Mouse (Mus musculus) MEL (cell line): ENCODE measurements at regions not wholly inside any gene's neighbourhood (a gene's known extent, or its start where the extent isn't known, plus 50 kb on each side); places are given as distances from the start of the nearest gene placed in this dataset.

Experiments
- CTCF ChIP-seq, 3 experiments: IDR thresholded peaks in 2 of 3; conservative IDR thresholded peaks in 1 of 3; 2 replicates each; pipeline ENCODE4 v1.5.1; 2011 to 2012; ENCODE audit warnings: low read length in 3 of 3, low read depth in 2 of 3, mild to moderate bottlenecking in 2 of 3, improper control_type of control experiment in 1 of 3, inconsistent platforms in 1 of 3, mixed read lengths in 1 of 3, moderate library complexity in 1 of 3; ENCODE audit not compliant: control insufficient read depth in 1 of 3, insufficient read depth in 1 of 3, poor library complexity in 1 of 3, severe bottlenecking in 1 of 3
- EP300 ChIP-seq, 2 experiments: IDR thresholded peaks; 2 replicates each; pipeline ENCODE4 v1.6.1; 2011; ENCODE audit warnings: improper control_type of control experiment in 2 of 2, low read length in 2 of 2, low read depth in 1 of 2, mild to moderate bottlenecking in 1 of 2
- HCFC1 ChIP-seq: IDR thresholded peaks from 2 replicates; pipeline ENCODE4 v1.6.1; 2012; ENCODE audit warnings: low read depth, mild to moderate bottlenecking, inconsistent platforms, low read length, improper control_type of control experiment, moderate library complexity
- JUND ChIP-seq: IDR thresholded peaks from 2 replicates; pipeline ENCODE4 v1.6.1; 2011; ENCODE audit warnings: low read depth, mild to moderate bottlenecking, improper control_type of control experiment, low read length
- MAFK ChIP-seq: IDR thresholded peaks from 2 replicates; pipeline ENCODE4 v1.6.1; 2011; ENCODE audit warnings: low read depth, mild to moderate bottlenecking, low read length, improper control_type of control experiment, borderline replicate concordance
- NRF1 ChIP-seq: IDR thresholded peaks from 2 replicates; pipeline ENCODE4 v1.6.1; 2014; ENCODE audit warnings: low read depth, mild to moderate bottlenecking, inconsistent platforms, low read length, improper control_type of control experiment, moderate library complexity; ENCODE audit not compliant: poor library complexity, insufficient read depth, severe bottlenecking
- POLR2A ChIP-seq, 2 experiments: IDR thresholded peaks; 2 replicates each; pipeline ENCODE4 v1.6.1; 2011 to 2012; ENCODE audit warnings: low read length in 2 of 2, mild to moderate bottlenecking in 2 of 2, control low read depth in 1 of 2, improper control_type of control experiment in 1 of 2, low read depth in 1 of 2, moderate library complexity in 1 of 2; ENCODE audit not compliant: control insufficient read depth in 1 of 2, insufficient read depth in 1 of 2, poor library complexity in 1 of 2
- TCF12 ChIP-seq: IDR thresholded peaks from 2 replicates; pipeline ENCODE4 v1.6.1; 2014; ENCODE audit warnings: low read depth, mild to moderate bottlenecking, inconsistent platforms, low read length, improper control_type of control experiment, moderate library complexity
- UBTF ChIP-seq: IDR thresholded peaks from 2 replicates; pipeline ENCODE4 v1.6.1; 2012; ENCODE audit warnings: low read depth, mild to moderate bottlenecking, inconsistent platforms, low read length, improper control_type of control experiment, moderate library complexity, borderline replicate concordance; ENCODE audit not compliant: insufficient read depth
- USF1 ChIP-seq: IDR thresholded peaks from 2 replicates; pipeline ENCODE4 v1.6.1; 2014; ENCODE audit warnings: low read depth, mild to moderate bottlenecking, inconsistent platforms, low read length, improper control_type of control experiment, moderate library complexity
- ZC3H11A ChIP-seq: IDR thresholded peaks from 2 replicates; pipeline ENCODE4 v1.6.1; 2012; ENCODE audit warnings: low read depth, mild to moderate bottlenecking, inconsistent platforms, low read length, improper control_type of control experiment

DNA sequence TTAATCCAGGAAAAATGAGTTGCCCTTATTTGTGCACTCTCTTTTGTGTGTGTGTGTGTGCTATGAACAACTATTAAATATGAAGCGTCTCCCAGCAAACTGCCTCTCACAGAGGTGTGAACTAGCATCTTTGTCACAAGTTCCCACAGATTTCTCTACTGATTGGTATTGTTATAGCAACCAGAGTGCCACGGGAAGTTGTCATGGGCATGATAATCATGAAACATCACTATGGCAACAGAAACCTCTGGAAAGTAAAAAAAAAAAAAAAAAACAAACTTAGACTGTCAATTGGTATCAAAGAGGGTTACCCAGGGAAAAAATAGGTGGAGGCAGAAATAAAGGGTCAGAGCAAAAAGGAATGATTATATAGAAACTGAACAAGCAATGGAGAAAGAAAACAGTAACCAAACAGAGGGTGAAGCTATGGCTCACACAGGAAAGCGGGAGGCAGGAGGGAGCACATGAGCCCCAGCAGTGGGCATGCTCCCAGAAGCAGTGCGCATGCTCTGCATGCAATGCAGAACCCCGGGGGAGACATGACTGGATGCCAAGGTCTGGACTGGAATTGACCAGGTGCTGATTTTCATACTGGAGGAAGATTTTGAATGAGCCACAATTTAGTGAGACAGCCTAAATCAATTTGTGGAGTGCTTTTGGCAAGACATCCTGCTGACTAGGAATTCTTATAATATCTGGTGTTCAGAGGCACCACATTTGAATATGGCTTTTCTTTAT lies 58.9 kb upstream of the Slc9a9 start:
- TF ChIP-seq HCFC1 (no peak), ZC3H11A (no peak), JUND (no peak), CTCF (IDR thresholded peaks at IDR 0.05 in 2 of 3, conservative IDR thresholded peaks at IDR 0.05 in 1 of 3; ENCODE audit: control insufficient read depth in 1 of 3, insufficient read depth in 1 of 3, low read depth in 2 of 3, low read length in 3 of 3, poor library complexity in 1 of 3, severe bottlenecking in 1 of 3) (no peak), UBTF (no peak), TCF12 (no peak), POLR2A (IDR thresholded peaks at IDR 0.05; ENCODE audit: control insufficient read depth in 1 of 2, insufficient read depth in 1 of 2, low read depth in 1 of 2, low read length in 2 of 2, poor library complexity in 1 of 2) (no peak), USF1 (no peak), EP300 (IDR thresholded peaks at IDR 0.05; ENCODE audit: low read depth in 1 of 2, low read length in 2 of 2) (no peak), NRF1 (no peak), MAFK (no peak)
